Mouse (Mus musculus) neural tube, embryonic 14.5 days (tissue): Measurements from ENCODE around the gene Jag1. TPM values are rescaled to one million over a fixed set of nuclear protein-coding genes. Genes with fewer than 3 reads are reported as not detected.

Experiments used
- ATAC-seq: fragments of 200-750 bp; cut with Nextera tagmentation; 2 replicates; pipeline ENCODE4 v1.8.0; 2017; ENCODE audit warnings: low read depth, mild to moderate bottlenecking, moderate TSS enrichment, moderate library complexity
- H3K27ac ChIP-seq: fragments of 300-500 bp; sonication (generic); 2 replicates; pipeline ENCODE4 v1.5.1; 2014; ENCODE audit warnings: low read depth, mild to moderate bottlenecking, control low read depth, low read length, moderate library complexity, mixed read lengths
- H3K27me3 ChIP-seq: fragments of 300-500 bp; sonication (generic); 2 replicates; pipeline ENCODE4 v1.6.1; 2014; ENCODE audit warnings: low read length; ENCODE audit not compliant: control insufficient read depth, insufficient read depth
- H3K36me3 ChIP-seq: fragments of 300-500 bp; sonication (generic); 2 replicates; pipeline ENCODE4 v1.6.1; 2014; ENCODE audit warnings: low read length, mixed read lengths; ENCODE audit not compliant: control insufficient read depth, insufficient read depth
- H3K4me1 ChIP-seq: fragments of 300-500 bp; sonication (generic); 2 replicates; pipeline ENCODE4 v1.6.1; 2014; ENCODE audit warnings: low read length; ENCODE audit not compliant: control insufficient read depth, insufficient read depth
- H3K4me2 ChIP-seq: fragments of 300-500 bp; sonication (generic); 2 replicates; pipeline ENCODE4 v1.6.1; 2014; ENCODE audit warnings: mild to moderate bottlenecking, low read depth, low read length, control low read depth
- H3K4me3 ChIP-seq: fragments of 300-500 bp; sonication (generic); 2 replicates; pipeline ENCODE4 v1.5.1; 2014; ENCODE audit warnings: low read depth, low read length, control low read depth, mixed read lengths
- H3K9ac ChIP-seq: fragments of 300-500 bp; sonication (generic); replicated peaks from 2 replicates; pipeline ENCODE4 v1.6.1; 2014; ENCODE audit warnings: low read depth, mild to moderate bottlenecking, control low read depth, low read length, mixed read lengths
- H3K9me3 ChIP-seq: fragments of 300-500 bp; sonication (generic); 2 replicates; pipeline ENCODE4 v1.6.1; 2016; ENCODE audit warnings: low read length; ENCODE audit not compliant: control insufficient read depth
- WGBS: fragments of 180-500 bp; shearing (Covaris S2); extraction: QIAGEN DNeasy Blood & Tissue Kit; methylation state at CpG from one replicate; pipeline ENCODE4 v1.1.7; 2014; 5-methylcytosine and 5-hydroxymethylcytosine counted together
- polyA plus RNA-seq: library from polyadenylated mRNA; unstranded; fragments of >200 nt; fragmentation: Nextera tagmentation; extraction: Ambion mirVana; gene quantifications from 2 replicates; pipeline ENCODE4 v1.2.1, GENCODE M21; 2014

Jag1 gene
- polyA plus RNA-seq, 1 experiment from 2014 or later, result 5.4 TPM

DNA sequence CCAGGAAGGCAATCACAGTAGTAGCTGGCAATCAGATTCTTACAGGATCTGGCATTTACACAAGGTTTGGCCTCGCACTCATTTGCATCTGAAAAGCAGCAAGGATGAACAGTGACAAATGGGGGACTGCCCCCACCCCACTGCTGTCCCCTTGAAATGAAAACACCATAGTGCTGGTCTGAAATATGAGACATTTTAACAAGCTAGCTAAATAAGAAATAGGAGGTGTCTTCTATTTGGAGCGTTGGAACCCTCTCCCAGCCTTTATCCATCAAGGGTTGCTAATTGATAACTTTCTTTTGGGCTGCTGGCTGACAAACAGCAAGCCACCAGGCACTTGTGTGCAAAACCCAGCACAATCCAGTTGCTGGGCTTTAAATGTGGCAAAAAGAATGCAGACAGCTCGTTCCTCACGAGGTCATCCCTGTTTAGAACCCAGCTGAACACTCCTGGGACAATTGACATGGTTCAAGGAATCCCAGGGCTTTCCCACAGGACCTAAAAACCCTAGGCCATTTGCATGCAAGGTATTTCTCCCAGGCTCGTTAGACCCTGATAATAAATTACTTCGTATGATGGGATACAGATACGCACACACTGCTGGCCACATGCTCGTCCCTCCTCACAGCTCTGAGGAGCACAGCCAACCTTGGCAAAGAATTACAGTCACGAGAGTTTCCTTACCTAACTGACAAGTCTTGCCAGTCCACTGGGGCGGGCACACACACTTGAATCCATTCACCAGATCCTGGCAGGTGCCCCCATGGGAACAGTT is 23.7 kb downstream of the Jag1 start:
- Histone ChIP-seq H3K9ac (no peak overlapping the region), H3K9me3 (no peaks in the 10 kb centered on the region), H3K4me2 (no peak overlapping the region), H3K27me3 (no peaks in the 10 kb centered on the region), H3K36me3 (peaks cover 7% of the 10 kb centered on the region; the same call in 1 of the 2 replicates), H3K4me3 (no peak overlapping the region), H3K27ac (no peak overlapping the region), H3K4me1 (peaks cover 4% of the 10 kb centered on the region; the same call in 1 of the 2 replicates)
- WGBS, result 12% methylated on average over 10 of the region's 10 CpGs
- ATAC-seq, result peak; percentile 79

DNA sequence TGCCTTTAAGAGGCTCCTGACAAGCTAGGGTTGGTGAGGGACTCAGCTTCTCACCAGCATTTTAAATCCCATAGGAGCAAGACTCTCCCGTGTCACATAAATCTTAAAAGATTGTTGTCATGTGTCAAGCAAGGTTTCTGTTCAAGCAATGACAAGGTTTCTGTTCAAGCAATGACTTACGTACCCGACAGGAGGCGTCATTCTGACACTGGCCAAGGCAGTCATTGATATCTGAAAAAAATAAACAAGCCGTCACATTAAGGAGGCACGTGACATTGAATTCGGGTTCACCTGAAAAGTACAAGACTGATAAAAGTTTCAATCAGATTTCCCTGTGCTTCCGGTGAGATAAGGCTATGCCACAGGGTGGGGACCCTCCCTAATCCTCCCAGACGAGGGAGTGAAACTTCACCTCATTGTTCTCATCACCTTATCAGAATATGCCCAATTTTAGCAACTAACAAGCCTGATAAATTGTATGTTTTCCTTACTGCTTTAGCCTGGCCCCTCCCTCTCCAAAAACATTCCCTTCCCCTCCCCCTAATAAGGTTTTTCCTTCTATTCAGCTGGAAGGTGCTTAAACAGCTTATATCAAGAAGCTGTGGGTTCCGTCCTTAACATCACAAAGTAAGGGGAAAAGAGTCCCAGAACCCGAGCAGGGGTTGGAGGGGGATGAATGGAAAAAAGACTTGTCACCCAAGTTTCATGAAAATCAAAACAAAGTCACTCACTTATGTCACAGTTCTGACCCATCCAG is 24.5 kb downstream of the Jag1 start:
- H3K36me3 ChIP-seq, result peaks cover 7% of the 10 kb centered on the region

DNA sequence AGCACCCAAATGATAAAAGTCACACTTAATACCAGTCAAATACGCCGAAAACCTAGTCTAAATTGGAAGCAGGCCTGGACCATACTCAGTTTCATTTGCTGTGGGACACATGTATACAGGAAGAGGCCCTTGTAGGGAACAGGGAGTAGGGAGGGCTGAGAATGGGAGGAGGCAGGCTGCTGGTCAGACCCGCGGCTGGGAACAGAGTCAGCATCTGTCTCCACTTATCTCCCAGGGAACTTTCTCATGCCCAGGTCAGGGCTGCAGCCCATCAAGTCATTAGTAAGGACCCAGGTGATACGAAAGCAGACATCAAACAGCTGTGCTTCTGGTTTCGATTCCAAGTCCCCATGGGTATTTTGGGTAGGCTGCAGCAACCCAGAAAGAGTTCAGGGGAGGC is 28.7 kb downstream of the Jag1 start:
- Histone ChIP-seq H3K4me1 (peaks cover 4% of the 10 kb centered on the region; the same call in 1 of the 2 replicates), H3K27ac (no peak overlapping the region), H3K9me3 (no peaks in the 10 kb centered on the region), H3K4me3 (no peak overlapping the region), H3K27me3 (no peaks in the 10 kb centered on the region), H3K9ac (no peak overlapping the region), H3K36me3 (peaks cover 12% of the 10 kb centered on the region), H3K4me2 (no peak overlapping the region)
- 63% methylated on average over 6 of the region's 6 CpGs for WGBS
- ATAC-seq, result no peak

More for the DNA sequence above, 24.5 kb downstream of the Jag1 start:
- Histone ChIP-seq H3K4me1 (peaks cover 4% of the 10 kb centered on the region; the same call in 1 of the 2 replicates), H3K9me3 (no peaks in the 10 kb centered on the region), H3K4me3 (no peak overlapping the region), H3K27ac (no peak overlapping the region), H3K4me2 (no peak overlapping the region), H3K27me3 (no peaks in the 10 kb centered on the region), H3K9ac (no peak overlapping the region)
- 59% methylated on average over 11 of the region's 11 CpGs for WGBS
- ATAC-seq, result no peak

DNA sequence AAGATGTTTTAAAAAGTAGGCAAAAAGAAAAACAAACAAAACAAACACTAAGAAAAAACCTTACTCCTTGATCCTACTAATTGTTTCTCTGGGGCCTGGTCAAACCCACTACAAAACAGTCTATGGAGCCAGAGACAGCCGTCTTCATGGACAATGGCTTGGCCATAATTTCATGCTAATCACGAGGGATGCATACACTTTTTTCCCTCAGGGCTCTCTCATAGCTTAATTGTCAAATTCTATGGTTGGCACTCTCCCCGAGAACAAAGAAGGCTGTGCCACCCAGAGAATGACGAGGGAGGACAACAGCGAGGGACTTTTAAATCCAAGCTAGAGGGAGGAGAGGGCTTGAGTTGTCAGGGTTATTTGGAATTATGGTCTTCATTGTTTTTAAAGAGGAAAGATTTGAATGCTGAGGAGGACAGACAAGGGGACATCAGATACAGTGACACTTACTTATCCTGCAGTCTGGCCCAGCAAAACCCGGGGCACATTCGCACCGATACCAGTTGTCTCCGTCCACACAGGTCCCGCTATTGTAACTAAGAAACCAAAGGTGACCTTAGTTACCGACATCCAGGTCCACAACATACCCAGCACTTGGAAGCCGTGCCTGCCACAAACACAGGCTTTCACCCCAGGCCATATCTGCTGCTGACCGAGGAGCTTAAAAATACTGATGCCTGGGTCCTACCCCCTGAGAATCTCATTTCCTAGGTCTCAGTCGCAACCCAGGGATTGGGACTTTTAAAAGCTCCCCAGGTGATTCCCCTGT is 29.6 kb downstream of the Jag1 start:
- no peak overlapping the region for H3K4me2 ChIP-seq
- ATAC-seq, result no peak
- H3K9ac ChIP-seq, result no peak overlapping the region
- no peaks in the 10 kb centered on the region for H3K27me3 ChIP-seq
- H3K36me3 ChIP-seq, result peaks cover 12% of the 10 kb centered on the region
- H3K27ac ChIP-seq, result no peak overlapping the region
- H3K9me3 ChIP-seq, result no peaks in the 10 kb centered on the region
- 51% methylated on average over 14 of the region's 14 CpGs for WGBS
- no peak overlapping the region for H3K4me3 ChIP-seq
- H3K4me1 ChIP-seq, result peaks cover under 1% of the 10 kb centered on the region; the same call in 1 of the 2 replicates

DNA sequence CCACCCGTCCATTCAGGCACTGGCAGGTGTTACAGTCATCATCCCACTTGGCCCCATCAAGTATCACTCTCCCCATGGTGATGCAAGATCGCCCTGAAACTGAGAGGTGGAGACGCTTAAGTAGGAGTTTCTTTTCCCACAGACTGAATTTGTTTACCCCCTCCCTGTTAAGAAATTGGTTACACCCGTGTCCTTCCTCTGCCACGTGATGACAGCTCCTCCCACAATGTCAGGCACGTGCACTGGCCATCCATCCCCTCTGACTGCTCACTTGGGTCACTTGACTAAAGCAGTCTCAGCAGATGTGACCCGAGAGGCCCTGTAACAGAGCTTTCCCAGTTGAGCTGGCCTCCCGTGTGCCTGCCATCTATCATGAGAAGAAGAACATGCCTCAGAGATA is 31.2 kb downstream of the Jag1 start:
- 82% methylated on average over 8 of the region's 8 CpGs for WGBS
- H3K36me3 ChIP-seq, result peaks cover 12% of the 10 kb centered on the region
- H3K27ac ChIP-seq, result no peak overlapping the region
- no peak overlapping the region for H3K4me2 ChIP-seq
- no peak overlapping the region for H3K9ac ChIP-seq
- H3K9me3 ChIP-seq, result no peaks in the 10 kb centered on the region
- H3K4me1 ChIP-seq, result peaks cover 2% of the 10 kb centered on the region; the same call in 1 of the 2 replicates
- no peak overlapping the region for H3K4me3 ChIP-seq
- no peaks in the 10 kb centered on the region for H3K27me3 ChIP-seq
- ATAC-seq, result no peak

DNA sequence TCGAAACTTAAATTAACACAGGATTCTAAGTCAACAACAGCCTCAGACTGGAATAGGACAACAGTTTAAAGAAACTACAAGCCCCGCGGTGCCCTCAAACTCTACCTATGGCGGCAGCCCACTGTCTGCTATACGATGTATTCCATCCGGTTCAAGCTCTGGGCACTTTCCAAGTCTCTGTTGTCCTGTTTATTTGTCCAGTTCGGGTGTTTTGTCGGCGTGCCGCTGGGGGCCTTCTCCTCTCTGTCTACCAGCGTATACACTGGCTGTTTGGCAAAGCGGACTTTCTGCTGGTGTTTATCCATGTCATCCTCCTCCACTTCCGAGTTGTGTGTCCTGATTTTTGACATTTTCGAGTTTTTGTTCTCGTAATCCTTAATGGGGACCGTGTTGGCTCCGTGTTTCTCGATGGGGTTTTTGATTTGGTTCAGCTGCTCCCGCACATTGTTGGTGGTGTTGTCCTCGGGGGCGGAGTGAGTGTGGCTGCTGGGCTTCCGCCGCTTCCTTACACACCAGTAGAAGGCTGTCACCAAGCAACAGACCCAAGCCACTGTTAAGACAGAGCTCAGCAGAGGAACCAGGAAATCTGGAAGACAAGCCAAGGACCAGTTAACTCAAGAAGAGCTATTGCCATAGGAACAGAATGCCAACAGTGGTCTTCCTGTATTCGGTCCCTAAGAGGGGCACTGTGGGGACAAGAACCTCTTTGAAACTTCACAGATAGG is 33.4 kb downstream of the Jag1 start:
- Histone ChIP-seq H3K9me3 (no peaks in the 10 kb centered on the region), H3K36me3 (peaks cover 5% of the 10 kb centered on the region; the same call in 1 of the 2 replicates), H3K9ac (no peak overlapping the region), H3K27me3 (no peaks in the 10 kb centered on the region), H3K4me3 (no peak overlapping the region), H3K27ac (no peak overlapping the region), H3K4me1 (peaks cover 2% of the 10 kb centered on the region; the same call in 1 of the 2 replicates), H3K4me2 (no peak overlapping the region)
- 84% methylated on average over 24 of the region's 24 CpGs for WGBS
- no peak for ATAC-seq

DNA sequence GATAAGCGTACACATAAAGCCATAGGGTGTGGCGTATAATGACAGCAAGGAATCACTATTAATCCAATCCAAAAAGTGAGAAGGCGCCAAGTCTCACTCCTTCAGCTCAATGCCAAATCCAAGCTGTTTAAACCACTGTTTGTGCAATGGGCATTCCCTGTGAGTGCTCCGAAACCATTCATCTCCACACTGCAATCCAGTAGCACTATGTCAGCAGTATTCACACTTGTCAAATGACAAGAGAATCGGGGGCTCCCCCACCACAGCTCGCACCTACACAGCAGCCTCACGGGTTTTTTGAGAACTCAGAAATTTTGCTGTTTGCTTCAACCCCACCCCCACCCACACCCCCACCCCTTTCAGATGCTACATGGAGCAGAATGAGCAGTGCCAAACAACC is 35.4 kb downstream of the Jag1 start:
- Histone ChIP-seq H3K9ac (no peak overlapping the region), H3K9me3 (no peaks in the 10 kb centered on the region), H3K4me3 (no peak overlapping the region), H3K27me3 (no peaks in the 10 kb centered on the region), H3K4me2 (no peak overlapping the region), H3K36me3 (0 out of 2 replicates have a peak, but pooled peaks cover 5% of the 10 kb centered on the region), H3K4me1 (0 out of 2 replicates have a peak, but pooled peaks cover 2% of the 10 kb centered on the region), H3K27ac (no peak overlapping the region)
- ATAC-seq, result no peak
- 76% methylated on average over 7 of the region's 7 CpGs for WGBS

DNA sequence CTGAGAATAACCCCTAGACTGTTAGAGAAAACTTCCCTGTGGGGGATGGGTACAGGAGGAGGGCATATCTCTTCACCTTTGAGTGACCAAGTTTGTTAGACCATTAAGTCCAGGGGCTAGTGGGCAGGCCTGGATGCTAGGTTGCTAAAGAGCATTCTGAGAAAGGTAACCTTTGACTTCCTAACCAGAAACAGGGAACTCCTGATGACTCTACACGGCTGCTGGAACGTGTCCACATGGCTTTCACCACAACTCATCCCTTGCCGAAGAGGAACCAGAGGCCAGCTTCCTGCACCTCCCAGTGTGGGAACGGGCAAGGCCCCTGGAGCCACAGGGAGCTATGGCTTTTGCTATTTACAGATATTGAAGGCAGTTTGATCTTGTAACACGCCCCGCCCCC is 36.0 kb downstream of the Jag1 start:
- H3K9me3 ChIP-seq, result no peaks in the 10 kb centered on the region

More for the DNA sequence above, 36.0 kb downstream of the Jag1 start:
- WGBS, result 78% methylated on average over 6 of the region's 6 CpGs
- Histone ChIP-seq H3K27ac (no peak overlapping the region), H3K4me3 (no peak overlapping the region), H3K27me3 (no peaks in the 10 kb centered on the region), H3K36me3 (0 out of 2 replicates have a peak, but pooled peaks cover 5% of the 10 kb centered on the region), H3K4me2 (no peak overlapping the region), H3K4me1 (0 out of 2 replicates have a peak, but pooled peaks cover 2% of the 10 kb centered on the region), H3K9ac (no peak overlapping the region)
- no peak for ATAC-seq
